Mouse (Mus musculus): ENCODE data around the gene Slc5a2.

The Slc5a2 gene

GRCm38 (mm10) chr7:128300952-128301351 lies 35.5 kb downstream of the Slc5a2 start:
- DNase-seq (ENCODE audit: low spot score): no peak

DNA sequence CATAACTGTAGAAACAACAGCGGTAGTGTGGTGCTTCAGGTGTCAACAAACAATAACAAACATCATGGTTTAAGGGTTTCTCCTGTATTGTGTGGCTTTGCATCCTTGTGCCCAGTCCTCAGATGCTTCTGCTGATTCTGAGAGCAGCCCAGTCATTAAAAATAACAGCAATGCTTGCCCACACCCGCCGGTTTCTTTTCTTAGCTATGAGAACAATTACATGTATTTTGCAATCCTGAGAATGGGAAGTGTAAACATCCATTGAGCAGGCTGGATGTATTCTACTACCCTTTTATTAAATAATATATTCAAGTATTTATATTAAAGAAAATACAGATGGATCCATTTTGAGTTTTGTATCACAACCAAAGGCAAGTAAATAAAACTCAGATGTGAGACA lies 36.7 kb downstream of the Slc5a2 start:
- no peak for DNase-seq (ENCODE audit: low spot score)

DNA sequence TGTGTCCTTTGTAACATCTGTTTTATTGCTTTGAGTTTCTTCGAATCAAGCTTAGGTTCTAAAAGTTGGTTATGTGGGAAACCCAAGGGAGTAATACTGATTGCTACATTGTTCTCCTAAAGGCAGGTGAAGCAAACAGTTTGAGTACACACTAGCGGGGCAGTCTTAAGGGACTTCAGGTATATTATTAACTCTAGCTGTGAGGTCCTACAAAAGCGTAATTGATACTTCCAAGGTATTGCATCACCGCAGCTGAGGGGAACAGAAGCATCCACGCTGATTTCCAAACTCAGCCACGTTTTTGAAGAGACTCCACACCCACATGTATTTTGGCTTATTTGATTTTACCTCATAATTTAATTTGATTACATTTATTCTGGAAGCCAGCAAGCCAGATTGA lies 38.7 kb downstream of the Slc5a2 start:
- DNase-seq (ENCODE audit: low spot score): no peak

GRCm38 (mm10) chr7:128304907-128305306 lies 39.5 kb downstream of the Slc5a2 start:
- peak; percentile 27 for DNase-seq (ENCODE audit: low spot score)

- no peak for DNase-seq (ENCODE audit: low spot score)
These were observed 42.4 kb downstream of the Slc5a2 start for GRCm38 (mm10) chr7:128307851-128308250.

GRCm38 (mm10) chr7:128309216-128309615 lies 43.8 kb downstream of the Slc5a2 start:
- DNase-seq (ENCODE audit: low spot score): no peak

DNA sequence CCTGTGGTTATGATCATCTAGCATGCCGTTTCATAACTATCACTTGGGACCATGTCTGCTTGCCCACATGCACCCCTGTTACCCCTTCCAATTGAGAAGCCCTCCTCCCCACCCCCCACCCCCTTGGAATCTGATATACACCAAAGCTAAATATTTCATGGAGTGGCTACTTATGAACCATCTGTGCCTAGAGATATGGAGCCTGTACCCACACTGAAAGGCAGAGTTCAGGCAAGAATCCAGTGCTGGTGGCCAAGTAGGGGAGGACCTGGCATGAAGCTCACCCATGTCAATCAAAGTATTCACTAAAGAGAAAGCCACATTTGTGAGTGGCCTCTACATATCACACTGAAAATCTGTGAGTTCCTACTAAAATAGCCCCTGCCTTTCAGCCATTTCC lies 44.3 kb downstream of the Slc5a2 start:
- DNase-seq (ENCODE audit: low spot score): no peak

DNA sequence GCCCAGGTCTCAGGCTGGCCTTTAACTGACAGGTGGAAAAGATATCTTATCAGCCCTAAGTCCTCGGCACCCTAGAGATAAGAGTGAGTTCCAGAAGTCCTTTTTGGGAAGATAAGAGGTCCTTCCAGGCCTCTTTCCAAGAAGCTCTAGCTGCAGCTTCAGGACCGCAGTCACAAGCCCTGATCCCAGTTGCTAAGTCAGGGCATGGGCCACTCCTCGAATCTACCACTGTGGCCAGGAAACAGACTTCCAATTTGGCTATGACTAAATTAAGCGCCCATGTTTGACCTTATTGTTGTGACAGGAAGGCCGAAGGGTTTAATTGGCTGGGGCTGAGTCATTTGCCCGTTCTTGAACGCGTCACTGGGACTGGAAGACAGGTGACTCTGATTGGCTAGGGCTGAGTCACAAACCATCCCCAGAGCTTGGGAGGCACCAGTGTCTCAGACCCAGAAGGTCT lies 44.8 kb downstream of the Slc5a2 start:
- no peak for DNase-seq (ENCODE audit: low spot score)

GRCm38 (mm10) chr7:128311263-128311662 lies 45.8 kb downstream of the Slc5a2 start:
- DNase-seq (ENCODE audit: low spot score): no peak

- DNase-seq (ENCODE audit: low spot score): no peak
These were observed 46.4 kb downstream of the Slc5a2 start for GRCm38 (mm10) chr7:128311811-128312210.

DNA sequence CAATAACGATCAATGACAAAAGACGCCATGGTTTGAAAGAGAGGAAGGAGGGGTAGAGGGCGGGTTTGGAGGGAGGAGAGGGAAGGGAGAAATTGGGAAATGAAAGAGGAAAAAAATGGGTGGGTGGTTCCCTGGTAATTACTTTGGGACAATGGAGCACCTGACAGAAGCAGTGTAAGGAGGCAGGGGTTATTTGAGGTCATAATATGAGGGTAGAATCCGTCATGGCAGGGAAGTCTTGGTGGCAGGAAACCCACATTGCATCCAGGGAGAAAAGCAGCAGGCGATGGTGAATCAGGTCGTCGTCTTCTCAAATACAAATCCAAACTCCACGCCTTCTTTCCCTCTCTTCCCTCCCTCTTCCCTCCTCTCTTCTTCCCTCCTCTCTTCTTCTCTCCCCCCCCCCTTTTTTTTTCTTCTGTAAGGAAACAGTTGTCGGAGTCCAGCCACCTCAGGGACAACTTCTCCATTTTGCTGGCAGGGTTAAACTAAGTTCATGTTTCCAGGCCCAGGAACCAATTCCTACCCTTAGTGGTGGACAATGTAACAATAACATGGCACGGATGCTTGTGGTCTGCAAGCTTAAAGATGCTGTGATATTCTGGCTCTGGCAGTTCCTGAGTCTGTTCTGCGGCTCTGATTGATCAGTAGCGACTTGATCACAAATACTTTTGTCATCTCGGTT lies 47.1 kb downstream of the Slc5a2 start:
- DNase-seq (ENCODE audit: low spot score): no peak

GRCm38 (mm10) chr7:128313601-128314000 lies 48.1 kb downstream of the Slc5a2 start:
- no peak for DNase-seq (ENCODE audit: low spot score)

GRCm38 (mm10) chr7:128314491-128314890 lies 49.0 kb downstream of the Slc5a2 start:
- no peak for DNase-seq (ENCODE audit: low spot score)

DNA sequence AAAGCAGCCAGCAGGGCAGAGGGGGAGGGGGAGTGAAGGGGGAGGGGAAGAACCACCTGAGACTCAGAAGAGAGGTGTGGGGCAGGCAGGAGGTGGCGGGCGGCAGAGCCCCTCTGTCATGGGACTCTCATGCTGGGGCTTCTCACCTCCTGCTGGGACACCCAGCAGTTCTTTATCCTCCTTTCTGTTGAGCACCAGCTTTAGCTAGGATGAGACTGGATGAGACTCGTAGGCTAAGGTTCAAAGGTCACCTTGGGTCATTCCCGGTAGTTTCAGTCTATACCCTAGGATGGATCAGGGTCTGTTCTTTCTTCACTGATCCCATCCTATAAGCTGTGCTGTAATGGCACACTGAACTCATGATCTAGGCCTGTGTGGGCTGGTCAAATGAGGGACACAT lies 51.6 kb downstream of the Slc5a2 start:
- no peak for DNase-seq (ENCODE audit: low spot score)

GRCm38 (mm10) chr7:128319140-128319539 lies 53.7 kb downstream of the Slc5a2 start:
- no peak for DNase-seq (ENCODE audit: low spot score)

- no peak for DNase-seq (ENCODE audit: low spot score)
These were observed 54.9 kb downstream of the Slc5a2 start for GRCm38 (mm10) chr7:128320219-128320816.

DNA sequence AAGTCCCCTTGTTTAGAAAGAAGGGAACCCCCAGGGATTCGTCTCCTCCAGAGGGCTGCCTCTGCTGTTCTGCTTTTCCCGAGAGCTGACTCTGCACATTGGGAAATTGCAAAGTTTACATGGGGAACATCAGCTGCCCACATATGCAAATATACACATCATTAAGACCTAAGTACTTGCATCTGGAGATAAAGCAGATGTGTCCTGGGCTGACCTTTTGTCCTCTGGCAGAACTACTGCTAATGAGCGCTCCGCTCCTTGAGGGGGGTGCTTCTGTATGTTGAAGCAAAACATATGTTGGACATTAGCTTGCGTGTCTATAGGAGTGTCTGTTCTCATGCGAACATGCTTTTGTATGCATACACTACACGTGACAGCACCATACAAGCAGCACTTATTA lies 55.8 kb downstream of the Slc5a2 start:
- no peak for DNase-seq (ENCODE audit: low spot score)
